Mouse (Mus musculus): ENCODE measurements around the gene Tln1. TPM values are rescaled to one million over a fixed set of nuclear protein-coding genes. Genes with fewer than 3 reads are reported as not detected.
"Not testable (repeated sequence)": the region's sequence is repeated elsewhere in the genome, so short reads cannot be mapped to it uniquely, and the experiment has no call there.

Gene Tln1
- polyA plus RNA-seq, 1 experiment from 2014 or later, result 87.2 TPM

DNA sequence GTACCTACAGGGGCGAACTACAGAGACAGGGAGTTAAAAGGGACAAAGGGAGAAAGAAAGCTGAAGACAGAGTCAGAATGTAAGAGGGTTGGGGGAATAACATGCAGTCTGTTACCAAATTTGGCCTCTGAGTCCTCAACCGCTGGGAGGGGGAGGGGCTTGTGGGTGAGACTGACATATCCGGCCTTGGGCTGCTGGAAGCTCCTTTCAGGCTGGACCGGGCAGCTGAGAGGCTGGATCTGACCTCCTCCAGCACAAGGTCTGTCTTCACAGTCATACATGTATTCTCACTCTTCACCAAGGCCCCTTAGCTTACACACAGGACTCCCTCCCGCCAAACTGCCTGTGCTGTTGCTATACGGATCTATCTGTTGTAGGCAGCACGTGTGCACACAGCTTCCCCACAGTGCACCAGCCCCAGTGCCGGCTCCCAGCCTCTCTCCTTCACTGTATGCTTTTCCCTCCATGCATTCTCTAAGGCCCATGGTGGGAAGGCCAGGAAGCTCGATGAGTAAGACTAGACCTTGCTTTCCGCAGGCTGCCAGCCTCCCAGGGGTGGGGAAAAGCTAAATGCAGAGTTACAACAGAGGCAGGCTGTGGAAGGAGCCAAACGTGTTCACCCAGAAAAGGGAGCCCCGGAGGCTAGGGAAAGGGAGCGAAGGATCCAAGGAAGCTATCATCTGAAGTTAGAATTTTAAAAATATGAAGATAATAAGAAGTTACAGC, 3.7 kb downstream of the Tln1 start:
- Histone ChIP-seq H3K4me2 (replicated peaks; ENCODE audit: low read depth, low read length) (peak overlapping the region; percentile 87), H3K27ac (ENCODE audit: low read depth, low read length) (peak overlapping the region; percentile 95), H3K9ac (ENCODE audit: low read depth, low read length) (peak overlapping the region; percentile 36), H3K9me3 (ENCODE audit: control insufficient read depth, low read length) (no peaks in the 10 kb centered on the region), H3K36me3 (ENCODE audit: control insufficient read depth, insufficient read depth, low read length) (peaks cover 37% of the 10 kb centered on the region), H3K27me3 (ENCODE audit: control insufficient read depth, insufficient read depth, low read length) (no peaks in the 10 kb centered on the region), H3K4me1 (ENCODE audit: control insufficient read depth, insufficient read depth, low read length) (peaks cover 50% of the 10 kb centered on the region), H3K4me3 (ENCODE audit: low read length) (peak overlapping the region; percentile 26)
- no peak for ATAC-seq (ENCODE audit: low FRiP score, low TSS enrichment)
- WGBS, result 18% methylated on average over 13 of the region's 13 CpGs

DNA sequence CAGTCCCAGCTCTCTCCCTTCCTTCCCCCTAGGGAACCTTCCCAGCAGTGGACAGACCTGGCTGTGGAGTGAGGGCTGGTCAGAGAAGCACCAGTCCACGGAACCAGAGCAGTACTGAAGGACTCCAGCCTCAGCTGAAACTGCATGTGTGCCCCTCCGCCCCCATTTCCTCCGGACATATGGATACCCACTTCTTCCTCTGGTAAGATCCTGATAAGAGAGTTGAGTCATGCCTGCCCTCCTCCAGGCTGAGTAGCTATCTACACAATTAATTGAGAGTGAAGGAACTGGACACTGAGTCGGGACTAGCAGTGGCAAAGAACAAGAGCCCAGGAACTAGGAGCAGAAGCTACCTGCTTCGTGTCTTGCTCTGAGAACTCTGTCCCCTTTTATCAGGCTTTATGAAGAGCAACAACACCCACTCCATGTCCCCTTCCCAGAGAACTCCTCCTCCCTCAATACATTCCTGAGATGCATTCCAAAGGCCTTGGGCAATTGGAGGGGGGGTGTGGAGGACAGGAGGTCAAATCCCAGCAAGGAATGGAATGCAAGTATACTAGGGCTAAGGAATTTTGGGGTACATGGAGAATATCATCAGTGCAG, 4.4 kb downstream of the Tln1 start:
- no peaks in the 10 kb centered on the region for H3K9me3 ChIP-seq (ENCODE audit: control insufficient read depth, low read length)
- H3K4me2 ChIP-seq (replicated peaks; ENCODE audit: low read depth, low read length), result peak overlapping the region; percentile 87
- no peaks in the 10 kb centered on the region for H3K27me3 ChIP-seq (ENCODE audit: control insufficient read depth, insufficient read depth, low read length)
- no peak for ATAC-seq (ENCODE audit: low FRiP score, low TSS enrichment)
- H3K4me3 ChIP-seq (ENCODE audit: low read length), result peak overlapping the region; percentile 26
- 28% methylated on average over 5 of the region's 5 CpGs for WGBS
- H3K9ac ChIP-seq (ENCODE audit: low read depth, low read length), result peak overlapping the region; percentile 36
- H3K36me3 ChIP-seq (ENCODE audit: control insufficient read depth, insufficient read depth, low read length), result peaks cover 44% of the 10 kb centered on the region
- peaks cover 43% of the 10 kb centered on the region for H3K4me1 ChIP-seq (ENCODE audit: control insufficient read depth, insufficient read depth, low read length)
- peak overlapping the region; percentile 95 for H3K27ac ChIP-seq (ENCODE audit: low read depth, low read length)

DNA sequence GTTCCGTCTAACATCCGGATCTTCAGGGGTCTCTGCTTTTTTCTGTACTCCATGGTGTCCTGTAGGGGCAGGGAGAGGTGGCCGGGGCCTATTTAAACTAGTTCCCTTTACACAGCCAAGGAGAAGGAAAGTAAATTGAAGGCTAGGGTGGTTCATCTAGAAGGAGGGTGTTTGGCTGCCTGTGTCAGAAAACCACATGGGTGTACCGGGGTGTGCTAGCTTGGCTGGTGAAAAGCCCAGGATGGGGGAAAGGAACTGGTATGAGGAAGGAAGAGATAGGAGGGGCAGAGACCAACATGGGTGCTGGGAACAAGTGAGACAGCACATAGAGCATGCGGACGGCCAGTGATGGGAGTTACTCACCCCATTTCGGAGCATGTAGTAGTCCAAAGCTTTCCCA, 6.6 kb downstream of the Tln1 start:
- H3K27me3 ChIP-seq (ENCODE audit: control insufficient read depth, insufficient read depth, low read length), result no peaks in the 10 kb centered on the region
- H3K9ac ChIP-seq (ENCODE audit: low read depth, low read length), result no peak overlapping the region
- 98% methylated on average over 7 of the region's 7 CpGs for WGBS
- no peak overlapping the region for H3K4me3 ChIP-seq (ENCODE audit: low read length)
- peaks cover 4% of the 10 kb centered on the region; the same call in 1 of the 2 replicates for H3K9me3 ChIP-seq (ENCODE audit: control insufficient read depth, low read length)
- H3K4me1 ChIP-seq (ENCODE audit: control insufficient read depth, insufficient read depth, low read length), result peaks cover 37% of the 10 kb centered on the region
- H3K36me3 ChIP-seq (ENCODE audit: control insufficient read depth, insufficient read depth, low read length), result peaks cover 66% of the 10 kb centered on the region
- H3K4me2 ChIP-seq (replicated peaks; ENCODE audit: low read depth, low read length), result no peak overlapping the region
- ATAC-seq (ENCODE audit: low FRiP score, low TSS enrichment), result no peak
- H3K27ac ChIP-seq (ENCODE audit: low read depth, low read length), result no peak overlapping the region

DNA sequence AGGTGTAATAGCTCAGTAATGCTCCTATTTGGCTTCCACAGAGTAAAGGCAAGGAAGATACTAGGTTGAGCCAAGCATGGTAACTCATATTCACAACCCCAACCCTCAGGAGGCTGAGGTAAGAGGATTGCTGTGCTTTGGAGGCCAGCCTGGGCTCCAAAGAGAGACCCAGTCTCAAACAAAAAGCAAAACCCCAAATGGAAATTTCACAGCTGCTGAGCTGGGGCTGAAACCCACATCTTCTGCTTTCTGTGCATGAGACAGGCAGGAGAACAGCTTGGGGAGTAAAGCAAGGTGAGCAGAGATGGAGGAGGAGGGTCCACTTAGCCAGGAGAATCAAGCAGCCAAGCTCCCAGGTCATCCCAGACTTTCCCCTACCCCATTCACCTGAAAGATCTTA, 8.6 kb downstream of the Tln1 start:
- Histone ChIP-seq H3K9ac (ENCODE audit: low read depth, low read length) (no peak overlapping the region), H3K27me3 (ENCODE audit: control insufficient read depth, insufficient read depth, low read length) (no peaks in the 10 kb centered on the region), H3K4me2 (replicated peaks; ENCODE audit: low read depth, low read length) (no peak overlapping the region), H3K27ac (ENCODE audit: low read depth, low read length) (no peak overlapping the region), H3K9me3 (ENCODE audit: control insufficient read depth, low read length) (peaks cover 4% of the 10 kb centered on the region; the same call in 1 of the 2 replicates), H3K36me3 (ENCODE audit: control insufficient read depth, insufficient read depth, low read length) (peaks cover 86% of the 10 kb centered on the region), H3K4me1 (ENCODE audit: control insufficient read depth, insufficient read depth, low read length) (peaks cover 19% of the 10 kb centered on the region), H3K4me3 (ENCODE audit: low read length) (no peak overlapping the region)
- ATAC-seq (ENCODE audit: low FRiP score, low TSS enrichment), result no peak

DNA sequence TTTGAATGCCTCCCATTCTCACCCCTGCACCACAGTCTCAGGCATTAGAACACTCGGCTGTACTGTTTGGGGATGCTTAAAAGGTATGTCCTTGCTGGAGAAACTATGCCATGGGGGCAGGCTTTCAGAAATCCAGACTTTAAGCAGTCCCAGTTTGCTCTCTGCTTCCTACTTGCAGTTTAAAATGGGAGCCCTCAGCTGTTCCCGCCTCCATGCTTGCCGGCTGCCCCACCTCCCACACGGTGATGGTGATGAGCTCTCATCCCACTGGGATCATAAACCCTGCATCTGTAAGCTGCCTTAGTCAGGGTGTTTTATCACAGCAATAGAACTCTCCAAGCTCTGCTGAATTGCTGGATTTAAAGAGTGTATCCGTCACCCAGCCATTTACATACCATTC, 10.1 kb downstream of the Tln1 start:
- peaks cover 4% of the 10 kb centered on the region; the same call in 1 of the 2 replicates for H3K9me3 ChIP-seq (ENCODE audit: control insufficient read depth, low read length)
- no peak for ATAC-seq (ENCODE audit: low FRiP score, low TSS enrichment)
- no peaks in the 10 kb centered on the region for H3K27me3 ChIP-seq (ENCODE audit: control insufficient read depth, insufficient read depth, low read length)
- H3K4me2 ChIP-seq (replicated peaks; ENCODE audit: low read depth, low read length), result no peak overlapping the region
- H3K4me1 ChIP-seq (ENCODE audit: control insufficient read depth, insufficient read depth, low read length), result peaks cover 5% of the 10 kb centered on the region
- WGBS, result 60% methylated on average over 5 of the region's 5 CpGs
- H3K4me3 ChIP-seq (ENCODE audit: low read length), result no peak overlapping the region
- H3K36me3 ChIP-seq (ENCODE audit: control insufficient read depth, insufficient read depth, low read length), result peaks cover 99% of the 10 kb centered on the region
- H3K9ac ChIP-seq (ENCODE audit: low read depth, low read length), result no peak overlapping the region
- no peak overlapping the region for H3K27ac ChIP-seq (ENCODE audit: low read depth, low read length)

DNA sequence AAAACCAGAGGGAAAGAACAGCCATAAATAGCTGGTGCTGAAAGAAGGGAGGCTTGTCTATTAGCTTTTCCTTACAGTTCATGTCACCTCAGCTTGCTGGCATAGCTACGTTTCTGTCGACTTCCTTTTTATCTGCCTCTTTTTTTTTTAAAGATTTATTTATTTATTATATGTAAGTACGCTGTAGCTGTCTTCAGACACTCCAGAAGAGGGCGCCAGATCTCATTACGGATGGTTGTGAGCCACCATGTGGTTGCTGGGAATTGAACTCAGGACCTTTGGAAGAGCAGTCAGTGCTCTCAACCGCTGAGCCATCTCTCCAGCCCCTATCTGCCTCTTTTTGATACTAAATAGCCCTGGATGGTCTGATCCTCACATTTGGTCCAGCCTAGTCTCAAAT, 10.6 kb downstream of the Tln1 start:
- not testable (repeated sequence) for H3K27me3 ChIP-seq (ENCODE audit: control insufficient read depth, insufficient read depth, low read length); H3K27ac ChIP-seq (ENCODE audit: low read depth, low read length); H3K4me3 ChIP-seq (ENCODE audit: low read length); H3K4me2 ChIP-seq (replicated peaks; ENCODE audit: low read depth, low read length); H3K9ac ChIP-seq (ENCODE audit: low read depth, low read length); H3K4me1 ChIP-seq (ENCODE audit: control insufficient read depth, insufficient read depth, low read length); ATAC-seq (ENCODE audit: low FRiP score, low TSS enrichment); H3K9me3 ChIP-seq (ENCODE audit: control insufficient read depth, low read length)
- WGBS, result 93% methylated on average over 6 of the region's 6 CpGs
- H3K36me3 ChIP-seq (ENCODE audit: control insufficient read depth, insufficient read depth, low read length), result peaks cover 99% of the 10 kb centered on the region

DNA sequence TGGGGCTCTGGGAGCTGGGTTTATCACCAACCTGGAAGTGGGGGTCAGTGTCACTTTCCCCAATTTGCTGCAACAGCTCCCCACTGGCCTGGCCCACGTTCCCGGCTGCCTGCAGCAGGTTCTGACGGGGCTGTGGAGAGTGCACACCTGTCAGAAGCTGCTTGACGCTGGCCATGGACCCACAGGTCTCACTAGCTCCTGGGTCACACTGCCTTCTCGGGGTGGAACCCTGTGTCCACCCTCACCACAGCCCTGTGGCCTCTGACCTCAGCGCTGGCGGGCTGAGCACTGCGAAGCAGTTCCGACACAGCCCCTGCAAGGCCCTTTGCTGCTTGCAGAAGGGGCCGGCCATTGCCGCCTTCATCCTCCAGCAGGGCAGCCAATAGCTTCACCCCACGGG, 13.4 kb downstream of the Tln1 start:
- H3K4me2 ChIP-seq (replicated peaks; ENCODE audit: low read depth, low read length), result no peak overlapping the region
- 93% methylated on average over 12 of the region's 12 CpGs for WGBS

DNA sequence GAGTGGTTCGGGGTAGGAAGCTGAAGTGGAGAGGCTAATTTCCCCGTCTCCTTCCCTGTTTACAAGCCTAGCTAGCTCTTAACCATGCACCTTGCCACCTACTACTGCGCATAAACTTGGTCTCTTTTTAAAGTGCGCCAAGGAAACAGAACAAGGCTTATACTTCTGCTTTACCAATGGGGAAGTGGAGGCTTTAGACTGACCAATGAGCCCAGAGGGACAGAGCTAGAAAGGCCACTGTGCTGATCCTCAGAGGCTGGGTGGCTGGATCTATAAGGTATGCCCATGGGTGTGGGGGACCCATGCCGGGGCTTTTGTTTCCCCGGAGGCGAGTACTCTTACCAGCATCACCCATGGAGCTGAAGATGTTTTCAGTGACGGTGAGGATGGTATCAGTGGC, 15.3 kb downstream of the Tln1 start:
- 93% methylated on average over 8 of the region's 8 CpGs for WGBS
- H3K36me3 ChIP-seq (ENCODE audit: control insufficient read depth, insufficient read depth, low read length), result peaks cover 100% of the 10 kb centered on the region
- no peak overlapping the region for H3K4me3 ChIP-seq (ENCODE audit: low read length)
- no peaks in the 10 kb centered on the region for H3K27me3 ChIP-seq (ENCODE audit: control insufficient read depth, insufficient read depth, low read length)
- H3K4me2 ChIP-seq (replicated peaks; ENCODE audit: low read depth, low read length), result no peak overlapping the region
- no peak for ATAC-seq (ENCODE audit: low FRiP score, low TSS enrichment)
- H3K27ac ChIP-seq (ENCODE audit: low read depth, low read length), result no peak overlapping the region
- H3K9me3 ChIP-seq (ENCODE audit: control insufficient read depth, low read length), result no peaks in the 10 kb centered on the region; the same call in 1 of the 2 replicates
- no peaks in the 10 kb centered on the region for H3K4me1 ChIP-seq (ENCODE audit: control insufficient read depth, insufficient read depth, low read length)
- H3K9ac ChIP-seq (ENCODE audit: low read depth, low read length), result no peak overlapping the region

More for the DNA sequence above, 13.4 kb downstream of the Tln1 start:
- no peak overlapping the region for H3K9ac ChIP-seq (ENCODE audit: low read depth, low read length)
- H3K27me3 ChIP-seq (ENCODE audit: control insufficient read depth, insufficient read depth, low read length), result no peaks in the 10 kb centered on the region
- H3K36me3 ChIP-seq (ENCODE audit: control insufficient read depth, insufficient read depth, low read length), result peaks cover 100% of the 10 kb centered on the region
- peaks cover 4% of the 10 kb centered on the region; the same call in 1 of the 2 replicates for H3K9me3 ChIP-seq (ENCODE audit: control insufficient read depth, low read length)
- H3K27ac ChIP-seq (ENCODE audit: low read depth, low read length), result no peak overlapping the region
- no peak overlapping the region for H3K4me3 ChIP-seq (ENCODE audit: low read length)
- H3K4me1 ChIP-seq (ENCODE audit: control insufficient read depth, insufficient read depth, low read length), result no peaks in the 10 kb centered on the region
- ATAC-seq (ENCODE audit: low FRiP score, low TSS enrichment), result no peak

DNA sequence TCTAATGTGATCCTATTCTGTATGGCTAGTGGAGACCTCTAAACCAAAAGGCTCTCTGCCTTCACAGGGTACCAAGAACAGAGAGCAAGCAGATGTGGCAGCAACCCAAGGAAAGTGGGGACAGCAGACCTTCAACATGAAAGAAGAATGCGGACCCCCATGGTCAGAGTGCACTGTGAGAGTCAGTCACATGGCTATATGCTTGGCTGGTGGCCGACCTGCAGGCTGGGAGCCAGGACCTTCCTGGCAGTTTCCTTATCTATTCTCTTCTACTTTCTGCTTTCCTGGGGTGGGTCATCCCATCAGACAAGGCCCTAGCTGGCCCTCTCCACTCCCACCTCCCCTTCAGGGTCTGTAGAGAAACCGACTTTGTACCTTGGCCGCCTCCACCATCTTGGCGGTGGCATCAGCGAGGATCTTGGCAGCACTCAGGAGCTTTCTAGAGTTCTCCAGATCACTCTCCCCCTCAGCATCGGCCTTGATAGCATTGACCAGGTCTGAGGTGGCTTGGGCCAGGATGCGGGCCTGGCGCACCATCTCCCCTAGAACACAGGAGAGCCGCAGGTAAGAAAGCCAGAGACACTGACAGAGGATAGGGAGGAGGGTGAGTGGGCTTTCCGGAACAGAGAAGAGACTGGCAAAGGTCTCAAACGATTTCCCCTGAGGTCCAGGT, 16.0 kb downstream of the Tln1 start:
- no peak for ATAC-seq (ENCODE audit: low FRiP score, low TSS enrichment)

More for the DNA sequence above, 16.0 kb downstream of the Tln1 start:
- Histone ChIP-seq H3K4me2 (replicated peaks; ENCODE audit: low read depth, low read length) (no peak overlapping the region), H3K36me3 (ENCODE audit: control insufficient read depth, insufficient read depth, low read length) (peaks cover 100% of the 10 kb centered on the region), H3K27ac (ENCODE audit: low read depth, low read length) (no peak overlapping the region), H3K4me3 (ENCODE audit: low read length) (no peak overlapping the region), H3K27me3 (ENCODE audit: control insufficient read depth, insufficient read depth, low read length) (no peaks in the 10 kb centered on the region), H3K9me3 (ENCODE audit: control insufficient read depth, low read length) (no peaks in the 10 kb centered on the region), H3K4me1 (ENCODE audit: control insufficient read depth, insufficient read depth, low read length) (no peaks in the 10 kb centered on the region), H3K9ac (ENCODE audit: low read depth, low read length) (no peak overlapping the region)
- WGBS, result 91% methylated on average over 12 of the region's 12 CpGs
